Mouse (Mus musculus): ENCODE measurements around the gene Cers2. TPM values are rescaled to one million over a fixed set of nuclear protein-coding genes. Genes with fewer than 3 reads are reported as not detected.

Gene Cers2
- 178 and 182 TPM in 2 replicates for polyA plus RNA-seq (2014; fragmentation: Nextera tagmentation; extraction: Ambion mirVana)

DNA sequence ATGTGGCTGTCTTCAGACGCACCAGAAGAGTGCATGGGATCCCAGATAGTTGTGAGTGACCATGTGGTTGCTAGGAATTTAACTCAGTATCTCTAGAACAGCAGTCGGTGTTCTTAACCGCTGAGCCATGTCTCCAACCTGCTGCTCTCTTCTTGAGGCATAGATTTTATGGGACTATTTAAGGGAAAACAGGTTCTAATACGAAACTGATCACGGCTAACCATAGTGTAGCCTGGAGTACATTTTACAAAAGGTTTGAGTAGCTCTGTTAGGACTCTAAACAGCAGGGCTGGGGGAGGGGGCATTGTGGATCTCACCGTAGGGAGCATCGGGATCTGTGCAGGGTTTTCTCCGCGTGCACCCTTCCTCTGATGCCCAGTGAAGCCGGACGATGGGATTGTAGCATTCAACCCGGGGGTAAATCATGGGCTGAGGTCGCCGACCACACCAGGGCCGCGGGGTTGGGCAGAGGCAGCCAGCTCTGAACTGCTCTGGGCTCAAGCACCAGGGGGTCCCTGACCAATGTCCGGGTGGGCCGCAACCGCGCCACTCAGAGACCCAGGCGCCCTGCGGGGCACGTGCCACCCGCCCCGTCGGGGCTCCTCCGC lies at the start of gene Cers2:
Gene Cers2, plus strand, starts transcription at position 306 of the 608 bp plus-strand sequence.
- H3K4me2 ChIP-seq: peak within 1 kb of the TSS; percentile 78

DNA sequence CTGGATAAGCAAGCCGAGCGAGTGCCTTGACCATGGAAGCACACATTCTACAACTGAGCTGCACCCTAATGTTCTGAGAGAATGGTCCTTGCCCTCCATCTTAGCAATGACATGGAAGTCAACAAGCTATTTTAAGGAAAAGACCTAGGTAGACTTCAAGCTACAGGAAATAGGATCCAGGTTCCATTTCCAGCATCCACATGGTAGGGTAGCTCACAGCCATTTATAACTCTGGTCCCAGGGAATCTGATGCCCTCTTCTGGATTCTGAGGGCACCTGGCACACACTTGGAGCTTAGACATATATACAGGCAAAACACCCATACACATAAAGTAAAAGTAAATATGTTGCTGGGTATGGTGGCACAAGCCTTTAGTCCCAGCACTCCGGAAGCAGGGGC lies 48.5 kb upstream of the Cers2 start:
- no peak for ATAC-seq (replicated peaks; ENCODE audit: low FRiP score)
- H3K4me3 ChIP-seq (ENCODE audit: low read depth, low read length): no peak overlapping the region
- no peaks in the 10 kb centered on the region for H3K27me3 ChIP-seq (replicated peaks; ENCODE audit: control insufficient read depth, insufficient read depth, low read length)
- no peak for DNase-seq (ENCODE audit: low spot score)
- no peak overlapping the region for H3K9ac ChIP-seq (ENCODE audit: low read depth, low read length)
- H3K9me3 ChIP-seq (ENCODE audit: control insufficient read depth, low read length): no peaks in the 10 kb centered on the region
- 93% methylated on average over 3 of the region's 3 CpGs for WGBS
- peaks cover 3% of the 10 kb centered on the region; the same call in 1 of the 2 replicates for H3K4me1 ChIP-seq (replicated peaks; ENCODE audit: control insufficient read depth, insufficient read depth, low read length)
- H3K36me3 ChIP-seq (ENCODE audit: control insufficient read depth, insufficient read depth, low read length): peaks cover 32% of the 10 kb centered on the region
- H3K27ac ChIP-seq (ENCODE audit: low read depth, low read length): no peak overlapping the region
- H3K4me2 ChIP-seq: no peak overlapping the region

More for the DNA sequence above, at the start of gene Cers2:
- H3K27ac ChIP-seq (ENCODE audit: low read depth, low read length): peak within 1 kb of the TSS; percentile 95
- H3K4me1 ChIP-seq (replicated peaks; ENCODE audit: control insufficient read depth, insufficient read depth, low read length): peaks cover 42% of the 10 kb centered on the region
- DNase-seq (ENCODE audit: low spot score) (no peak), ATAC-seq (replicated peaks; ENCODE audit: low FRiP score) (0 out of 2 replicates have a peak, but pooled peaks have one; percentile 0)
- peak within 1 kb of the TSS; percentile 91 for H3K4me3 ChIP-seq (ENCODE audit: low read depth, low read length)
- H3K9ac ChIP-seq (ENCODE audit: low read depth, low read length): peak within 1 kb of the TSS; percentile 99
- H3K27me3 ChIP-seq (replicated peaks; ENCODE audit: control insufficient read depth, insufficient read depth, low read length): no peaks in the 10 kb centered on the region
- no peaks in the 10 kb centered on the region for H3K36me3 ChIP-seq (ENCODE audit: control insufficient read depth, insufficient read depth, low read length)
- no peaks in the 10 kb centered on the region for H3K9me3 ChIP-seq (ENCODE audit: control insufficient read depth, low read length)
- WGBS: 3% methylated on average over 25 of the region's 27 CpGs

DNA sequence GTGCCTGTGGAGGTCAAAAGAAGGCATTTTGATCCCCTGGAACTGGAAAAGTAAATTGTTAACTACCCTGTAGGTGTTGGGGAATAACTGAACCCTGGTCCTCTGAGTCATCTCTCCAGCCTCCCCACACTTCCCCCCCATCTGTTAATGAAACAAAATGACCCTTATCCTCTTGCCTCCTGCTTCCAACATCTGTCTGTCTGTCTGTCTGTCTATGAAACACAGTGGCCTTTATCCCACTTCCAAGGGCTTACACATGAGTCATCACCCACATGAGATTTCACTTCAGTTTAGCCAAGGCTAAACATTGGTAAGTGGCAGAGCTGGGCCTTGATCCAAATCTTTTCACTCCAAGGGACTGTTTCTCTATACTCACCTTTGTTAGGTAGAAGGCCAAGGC lies 46.7 kb upstream of the Cers2 start:
- Histone ChIP-seq H3K4me2 (no peak overlapping the region), H3K4me1 (replicated peaks; ENCODE audit: control insufficient read depth, insufficient read depth, low read length) (peaks cover 3% of the 10 kb centered on the region; the same call in 1 of the 2 replicates), H3K9ac (ENCODE audit: low read depth, low read length) (no peak overlapping the region), H3K9me3 (ENCODE audit: control insufficient read depth, low read length) (no peaks in the 10 kb centered on the region), H3K27ac (ENCODE audit: low read depth, low read length) (no peak overlapping the region), H3K27me3 (replicated peaks; ENCODE audit: control insufficient read depth, insufficient read depth, low read length) (no peaks in the 10 kb centered on the region), H3K36me3 (ENCODE audit: control insufficient read depth, insufficient read depth, low read length) (peaks cover 24% of the 10 kb centered on the region), H3K4me3 (ENCODE audit: low read depth, low read length) (no peak overlapping the region)
- DNase-seq (ENCODE audit: low spot score) (no peak), ATAC-seq (replicated peaks; ENCODE audit: low FRiP score) (no peak)

- H3K27ac ChIP-seq (ENCODE audit: low read depth, low read length): no peak overlapping the region
- 89% methylated on average over 5 of the region's 5 CpGs for WGBS
- H3K4me3 ChIP-seq (ENCODE audit: low read depth, low read length): no peak overlapping the region
- H3K4me1 ChIP-seq (replicated peaks; ENCODE audit: control insufficient read depth, insufficient read depth, low read length): no peaks in the 10 kb centered on the region
- ATAC-seq (replicated peaks; ENCODE audit: low FRiP score) (no peak), DNase-seq (ENCODE audit: low spot score) (no peak)
- H3K27me3 ChIP-seq (replicated peaks; ENCODE audit: control insufficient read depth, insufficient read depth, low read length): no peaks in the 10 kb centered on the region
- no peaks in the 10 kb centered on the region for H3K9me3 ChIP-seq (ENCODE audit: control insufficient read depth, low read length)
- H3K9ac ChIP-seq (ENCODE audit: low read depth, low read length): no peak overlapping the region
- H3K4me2 ChIP-seq: no peak overlapping the region
- peaks cover 17% of the 10 kb centered on the region for H3K36me3 ChIP-seq (ENCODE audit: control insufficient read depth, insufficient read depth, low read length)
Measured at GRCm38 (mm10) chr3:95269789-95270188, 44.8 kb upstream of the Cers2 start.

- no peak overlapping the region for H3K27ac ChIP-seq (ENCODE audit: low read depth, low read length)
Measured at GRCm38 (mm10) chr3:95270766-95271364, 43.7 kb upstream of the Cers2 start.

GRCm38 (mm10) chr3:95273471-95273870 lies 41.1 kb upstream of the Cers2 start:
- H3K4me2 ChIP-seq: no peak overlapping the region
- WGBS: 85% methylated on average over 5 of the region's 5 CpGs
- DNase-seq (ENCODE audit: low spot score) (no peak), ATAC-seq (replicated peaks; ENCODE audit: low FRiP score) (no peak)
- peaks cover 21% of the 10 kb centered on the region for H3K4me1 ChIP-seq (replicated peaks; ENCODE audit: control insufficient read depth, insufficient read depth, low read length)
- no peak overlapping the region for H3K27ac ChIP-seq (ENCODE audit: low read depth, low read length)
- 0 out of 2 replicates have a peak, but pooled peaks cover 5% of the 10 kb centered on the region for H3K36me3 ChIP-seq (ENCODE audit: control insufficient read depth, insufficient read depth, low read length)
- H3K4me3 ChIP-seq (ENCODE audit: low read depth, low read length): no peak overlapping the region
- H3K27me3 ChIP-seq (replicated peaks; ENCODE audit: control insufficient read depth, insufficient read depth, low read length): no peaks in the 10 kb centered on the region
- no peak overlapping the region for H3K9ac ChIP-seq (ENCODE audit: low read depth, low read length)
- no peaks in the 10 kb centered on the region for H3K9me3 ChIP-seq (ENCODE audit: control insufficient read depth, low read length)

More at GRCm38 (mm10) chr3:95270766-95271364, 43.7 kb upstream of the Cers2 start:
- Histone ChIP-seq H3K4me3 (ENCODE audit: low read depth, low read length) (no peak overlapping the region), H3K9ac (ENCODE audit: low read depth, low read length) (no peak overlapping the region), H3K9me3 (ENCODE audit: control insufficient read depth, low read length) (no peaks in the 10 kb centered on the region), H3K4me2 (no peak overlapping the region), H3K4me1 (replicated peaks; ENCODE audit: control insufficient read depth, insufficient read depth, low read length) (peaks cover 10% of the 10 kb centered on the region), H3K36me3 (ENCODE audit: control insufficient read depth, insufficient read depth, low read length) (peaks cover 17% of the 10 kb centered on the region), H3K27me3 (replicated peaks; ENCODE audit: control insufficient read depth, insufficient read depth, low read length) (no peaks in the 10 kb centered on the region)
- WGBS: 81% methylated on average over 12 of the region's 12 CpGs
- ATAC-seq (replicated peaks; ENCODE audit: low FRiP score): no peak
- DNase-seq (ENCODE audit: low spot score): no peak

- 88% methylated on average over 4 of the region's 4 CpGs for WGBS
Measured at GRCm38 (mm10) chr3:95274453-95274852, 40.1 kb upstream of the Cers2 start.

GRCm38 (mm10) chr3:95275161-95275560 lies 39.4 kb upstream of the Cers2 start:
- Histone ChIP-seq H3K9me3 (ENCODE audit: control insufficient read depth, low read length) (no peaks in the 10 kb centered on the region), H3K9ac (ENCODE audit: low read depth, low read length) (no peak overlapping the region), H3K4me3 (ENCODE audit: low read depth, low read length) (no peak overlapping the region), H3K4me1 (replicated peaks; ENCODE audit: control insufficient read depth, insufficient read depth, low read length) (peaks cover 27% of the 10 kb centered on the region), H3K27me3 (replicated peaks; ENCODE audit: control insufficient read depth, insufficient read depth, low read length) (no peaks in the 10 kb centered on the region), H3K36me3 (ENCODE audit: control insufficient read depth, insufficient read depth, low read length) (0 out of 2 replicates have a peak, but pooled peaks cover 2% of the 10 kb centered on the region), H3K27ac (ENCODE audit: low read depth, low read length) (no peak overlapping the region), H3K4me2 (no peak overlapping the region)
- WGBS: 62% methylated on average over 6 of the region's 6 CpGs
- ATAC-seq (replicated peaks; ENCODE audit: low FRiP score) (no peak), DNase-seq (ENCODE audit: low spot score) (no peak)

More at GRCm38 (mm10) chr3:95274453-95274852, 40.1 kb upstream of the Cers2 start:
- Histone ChIP-seq H3K27me3 (replicated peaks; ENCODE audit: control insufficient read depth, insufficient read depth, low read length) (no peaks in the 10 kb centered on the region), H3K4me3 (ENCODE audit: low read depth, low read length) (no peak overlapping the region), H3K4me2 (no peak overlapping the region), H3K27ac (ENCODE audit: low read depth, low read length) (no peak overlapping the region), H3K4me1 (replicated peaks; ENCODE audit: control insufficient read depth, insufficient read depth, low read length) (peaks cover 22% of the 10 kb centered on the region), H3K36me3 (ENCODE audit: control insufficient read depth, insufficient read depth, low read length) (0 out of 2 replicates have a peak, but pooled peaks cover 2% of the 10 kb centered on the region), H3K9ac (ENCODE audit: low read depth, low read length) (no peak overlapping the region), H3K9me3 (ENCODE audit: control insufficient read depth, low read length) (no peaks in the 10 kb centered on the region)
- DNase-seq (ENCODE audit: low spot score) (no peak), ATAC-seq (replicated peaks; ENCODE audit: low FRiP score) (no peak)
